Mouse (Mus musculus): ENCODE measurements around the gene Ttc24.

DNA sequence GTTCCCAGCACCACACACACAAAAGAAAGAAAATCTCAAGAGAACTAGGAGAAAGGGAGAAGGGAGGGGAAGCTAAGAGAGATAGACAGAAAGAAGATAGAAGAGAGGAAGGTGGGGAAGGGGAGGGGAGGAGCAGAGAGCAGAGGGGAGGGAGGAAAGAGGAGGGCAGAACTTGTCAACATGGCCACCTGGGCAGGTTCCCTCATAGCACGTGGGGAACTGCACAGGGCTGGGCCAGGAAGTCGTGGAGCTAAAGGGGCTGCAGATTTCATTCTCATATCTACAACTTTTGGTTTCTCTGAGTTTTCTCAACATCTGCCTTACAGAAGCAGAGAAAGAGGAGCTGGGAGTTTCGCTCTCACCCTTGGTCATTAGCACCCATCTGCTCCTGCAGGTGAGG, 49.5 kb upstream of the Ttc24 start:
- TF ChIP-seq CTCF (IDR thresholded peaks at IDR 0.05; ENCODE audit: borderline replicate concordance, control insufficient read depth, extremely low read depth, insufficient read depth, low read length, poor library complexity) (no peak), POLR2A (IDR thresholded peaks at IDR 0.05; ENCODE audit: control insufficient read depth, extremely low read depth, insufficient read depth, low read length, poor library complexity) (no peak)
